In the genomic region with DNA sequence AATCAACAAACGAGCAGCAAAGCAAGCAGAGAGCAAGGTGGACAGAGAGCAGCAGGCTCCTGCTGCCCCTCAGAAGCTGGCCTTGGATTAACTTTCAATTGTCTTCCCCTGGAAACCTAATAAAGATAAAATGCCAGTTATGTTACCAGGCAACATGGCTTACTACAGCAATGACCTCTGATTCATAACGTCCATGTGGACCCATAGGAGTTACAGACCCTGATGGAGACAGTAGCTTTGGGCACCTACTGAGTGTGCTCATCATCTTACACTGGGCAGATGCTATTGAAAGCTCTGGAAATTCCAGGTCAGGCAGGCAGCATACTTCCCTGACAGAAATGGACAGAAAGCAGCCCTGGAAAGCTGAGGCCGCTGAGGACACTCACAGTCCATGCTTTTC, we compare ENCODE assay signal across 17 mouse cellular contexts.
A peak's percentile ranks its signal among the peaks of the same experiment; 100 is the strongest.
DNase-seq lines count a peak whose midpoint lies in the region; ATAC-seq and TF ChIP-seq lines count a peak whose summit lies in the region.
"Had no signal": no experiment of that assay in that cellular context is flagged by ENCODE, and none has a peak within 500 bp of the region (broad histone marks: within the 10 kb centered on the region; RNA-seq: fewer than 3 reads in every experiment).

No protein-coding gene starts in this region.

- WGBS in heart, embryonic 12.5 days, result 40% methylated on average over 3 of the region's 3 CpGs
- 61% methylated on average over 3 of the region's 3 CpGs for WGBS in limb, embryonic 15.5 days
- 78% methylated on average over 3 of the region's 3 CpGs for WGBS in limb, embryonic 10.5 days
- 34% methylated on average over 3 of the region's 3 CpGs for WGBS in heart, embryonic 15.5 days
- 93% methylated on average over 3 of the region's 3 CpGs for WGBS in macrophage (ENCODE audit: missing documents)
- WGBS in stomach, postnatal 0 days, result 56% methylated on average over 3 of the region's 3 CpGs

- no peaks in the 10 kb centered on the region for H3K27me3 ChIP-seq in heart, embryonic 12.5 days (replicated peaks)
- no peaks in the 10 kb centered on the region for H3K27me3 ChIP-seq in limb, embryonic 15.5 days
- no peaks in the 10 kb centered on the region for H3K27me3 ChIP-seq in limb, embryonic 10.5 days (ENCODE audit: low read depth, poor library complexity, severe bottlenecking)
- H3K27me3 ChIP-seq in heart, embryonic 15.5 days, result no peaks in the 10 kb centered on the region
- H3K27me3 ChIP-seq in stomach, postnatal 0 days (ENCODE audit: control insufficient read depth, insufficient read depth, low read length), result no peaks in the 10 kb centered on the region
- H3K27me3 ChIP-seq: limb, embryonic 12.5 days; neural tube, embryonic 13.5 days had no signal

- intact Hi-C loops in heart, postnatal 25 days (cut with DNase I), result loop anchor here (5.0 kb wide), 2 partner anchors 77 to 137 kb away; no protein-coding TSS in a partner anchor

- no peak for TF ChIP-seq CTCF in stomach, postnatal 0 days (IDR thresholded peaks at IDR 0.05; ENCODE audit: low read depth)

- no peak overlapping the region for H3K4me3 ChIP-seq in heart, embryonic 12.5 days
- no peak overlapping the region for H3K4me3 ChIP-seq in limb, embryonic 15.5 days
- no peak overlapping the region for H3K4me3 ChIP-seq in limb, embryonic 10.5 days
- H3K4me3 ChIP-seq in heart, embryonic 15.5 days, result no peak overlapping the region
- no peak overlapping the region for H3K4me3 ChIP-seq in macrophage (ENCODE audit: inconsistent target)
- H3K4me3 ChIP-seq in stomach, postnatal 0 days (ENCODE audit: low read depth, low read length), result no peak overlapping the region
- H3K4me3 ChIP-seq: hindbrain, embryonic 10.5 days; limb, embryonic 12.5 days; neural tube, embryonic 13.5 days had no signal

- no peak for TF ChIP-seq EP300 in stomach, postnatal 0 days (optimal IDR thresholded peaks at IDR 0.05)

- H3K4me2 ChIP-seq in heart, embryonic 12.5 days, result no peak overlapping the region
- no peak overlapping the region for H3K4me2 ChIP-seq in limb, embryonic 15.5 days
- no peak overlapping the region for H3K4me2 ChIP-seq in heart, embryonic 15.5 days
- no peak overlapping the region for H3K4me2 ChIP-seq in stomach, postnatal 0 days (replicated peaks; ENCODE audit: low read depth)
- H3K4me2 ChIP-seq: limb, embryonic 12.5 days; neural tube, embryonic 13.5 days had no signal

- H3K4me1 ChIP-seq in heart, embryonic 12.5 days (replicated peaks), result peaks cover 35% of the 10 kb centered on the region
- H3K4me1 ChIP-seq in limb, embryonic 15.5 days, result peaks cover 15% of the 10 kb centered on the region
- 0 out of 2 replicates have a peak, but pooled peaks cover 5% of the 10 kb centered on the region for H3K4me1 ChIP-seq in limb, embryonic 10.5 days
- H3K4me1 ChIP-seq in heart, embryonic 15.5 days (replicated peaks), result peaks cover 21% of the 10 kb centered on the region
- H3K4me1 ChIP-seq in stomach, postnatal 0 days (replicated peaks; ENCODE audit: control insufficient read depth, insufficient read depth), result no peaks in the 10 kb centered on the region; the same call in 1 of the 2 replicates
- H3K4me1 ChIP-seq: hindbrain, embryonic 10.5 days had no signal

- H3K9ac ChIP-seq in heart, embryonic 12.5 days, result no peak overlapping the region
- H3K9ac ChIP-seq in limb, embryonic 15.5 days, result no peak overlapping the region
- no peak overlapping the region for H3K9ac ChIP-seq in heart, embryonic 15.5 days
- no peak overlapping the region for H3K9ac ChIP-seq in stomach, postnatal 0 days (ENCODE audit: low read length)
- H3K9ac ChIP-seq: limb, embryonic 12.5 days; neural tube, embryonic 13.5 days had no signal

- no peaks in the 10 kb centered on the region for H3K9me3 ChIP-seq in heart, embryonic 12.5 days (replicated peaks)
- no peaks in the 10 kb centered on the region for H3K9me3 ChIP-seq in limb, embryonic 15.5 days
- no peaks in the 10 kb centered on the region for H3K9me3 ChIP-seq in limb, embryonic 10.5 days (replicated peaks)
- no peaks in the 10 kb centered on the region for H3K9me3 ChIP-seq in heart, embryonic 15.5 days (replicated peaks)
- no peaks in the 10 kb centered on the region for H3K9me3 ChIP-seq in stomach, postnatal 0 days (ENCODE audit: control insufficient read depth, low read length)
- H3K9me3 ChIP-seq: G1E; hindbrain, embryonic 10.5 days; limb, embryonic 12.5 days; neural tube, embryonic 13.5 days had no signal

- H3K79me2 ChIP-seq in macrophage (ENCODE audit: inconsistent target), result peaks cover 34% of the 10 kb centered on the region

- peaks cover 18% of the 10 kb centered on the region for H3K36me3 ChIP-seq in heart, embryonic 12.5 days
- H3K36me3 ChIP-seq in limb, embryonic 15.5 days, result 0 out of 2 replicates have a peak, but pooled peaks cover 4% of the 10 kb centered on the region
- H3K36me3 ChIP-seq in limb, embryonic 10.5 days, result peaks cover 18% of the 10 kb centered on the region
- H3K36me3 ChIP-seq in heart, embryonic 15.5 days, result no peaks in the 10 kb centered on the region; the same call in 1 of the 2 replicates
- H3K36me3 ChIP-seq in macrophage (ENCODE audit: inconsistent target), result no peaks in the 10 kb centered on the region
- H3K36me3 ChIP-seq in stomach, postnatal 0 days (ENCODE audit: control insufficient read depth, insufficient read depth, low read length), result no peaks in the 10 kb centered on the region
- H3K36me3 ChIP-seq: G1E had no signal

- DNase-seq in heart, postnatal 25 days (ENCODE audit: low spot score), result no peak
- no peak for DNase-seq in limb, embryonic 10.5 days (ENCODE audit: low spot score)
- DNase-seq in stomach, postnatal 0 days (ENCODE audit: low spot score), result no peak
- DNase-seq: adrenal gland, adult 2 months; cerebellum, adult 8-10 months; embryo, embryonic 11 days; layer of hippocampus, postnatal 36 days; thymus, adult 2 months had no signal

- peak overlapping the region; percentile 18; the same call in 1 of the 2 replicates for H3K27ac ChIP-seq in heart, embryonic 12.5 days (ENCODE audit: poor library complexity, severe bottlenecking)
- 0 out of 2 replicates have a peak overlapping the region, but pooled peaks have one; percentile 8 for H3K27ac ChIP-seq in limb, embryonic 15.5 days
- no peak overlapping the region for H3K27ac ChIP-seq in limb, embryonic 10.5 days
- peak overlapping the region; percentile 69 for H3K27ac ChIP-seq in heart, embryonic 15.5 days
- peak overlapping the region; percentile 52 for H3K27ac ChIP-seq in macrophage
- H3K27ac ChIP-seq in stomach, postnatal 0 days (replicated peaks), result no peak overlapping the region
- H3K27ac ChIP-seq: hindbrain, embryonic 10.5 days; limb, embryonic 12.5 days; neural tube, embryonic 13.5 days had no signal

- no peak; the same call in 1 of the 2 replicates for ATAC-seq in heart, embryonic 12.5 days (ENCODE audit: insufficient number of reproducible peaks, low FRiP score)
- ATAC-seq in limb, embryonic 15.5 days (ENCODE audit: insufficient number of reproducible peaks, low FRiP score, low TSS enrichment, low read depth), result no peak
- no peak for ATAC-seq in heart, embryonic 15.5 days (replicated peaks; ENCODE audit: insufficient number of reproducible peaks, insufficient read depth, low FRiP score, low read depth)
- no peak for ATAC-seq in stomach, postnatal 0 days (ENCODE audit: low FRiP score, low TSS enrichment)
- ATAC-seq: forebrain, embryonic 14.5 days had no signal

Comparison
In these comparisons a context has a peak if more than half of its experiments do, and no peak if none do; other contexts are left out.
1. H3K27ac ChIP-seq: peak in heart, embryonic 12.5 days (single experiment), limb, embryonic 15.5 days (single experiment), heart, embryonic 15.5 days (single experiment) and macrophage (single experiment); none in limb, embryonic 10.5 days (single experiment) and stomach, postnatal 0 days (single experiment).